Mouse (Mus musculus): ENCODE results near the gene Ucp3. TPM values are rescaled to one million over a fixed set of nuclear protein-coding genes. Genes with fewer than 3 reads are reported as not detected.

Ucp3 gene
- total RNA-seq, 2 experiments from 2014 or later: 2.0 to 3.6 TPM

- DNase-seq (ENCODE audit: low spot score in 2 of 2): no peak
Measured at GRCm38 (mm10) chr7:100499465-100499864, 26.7 kb downstream of the Ucp3 start.

GRCm38 (mm10) chr7:100500276-100500977, 27.6 kb downstream of the Ucp3 start:
- no peak for DNase-seq (ENCODE audit: low spot score in 2 of 2)

GRCm38 (mm10) chr7:100501027-100501843, 28.4 kb downstream of the Ucp3 start:
- no peak for DNase-seq (ENCODE audit: low spot score in 2 of 2)

GRCm38 (mm10) chr7:100501844-100502373, 29.1 kb downstream of the Ucp3 start:
- no peak for DNase-seq (ENCODE audit: low spot score in 2 of 2)

GRCm38 (mm10) chr7:100502374-100502922, 29.7 kb downstream of the Ucp3 start:
- no peak for DNase-seq (ENCODE audit: low spot score in 2 of 2)

GRCm38 (mm10) chr7:100503076-100503475, 30.3 kb downstream of the Ucp3 start:
- no peak for DNase-seq (ENCODE audit: low spot score in 2 of 2)

- DNase-seq (ENCODE audit: low spot score in 2 of 2): no peak
Measured at GRCm38 (mm10) chr7:100504740-100505487, 32.1 kb downstream of the Ucp3 start.

- no peak for DNase-seq (ENCODE audit: low spot score in 2 of 2)
Measured at GRCm38 (mm10) chr7:100506494-100506893, 33.7 kb downstream of the Ucp3 start.

- DNase-seq (ENCODE audit: low spot score in 2 of 2): no peak
Measured at GRCm38 (mm10) chr7:100508670-100509069, 35.9 kb downstream of the Ucp3 start.

- DNase-seq (ENCODE audit: low spot score in 2 of 2): no peak
Measured at GRCm38 (mm10) chr7:100511602-100512001, 38.8 kb downstream of the Ucp3 start.

GRCm38 (mm10) chr7:100514573-100514972, 41.8 kb downstream of the Ucp3 start, which contains the start of gene Dnajb13:
Gene Dnajb13, minus strand, starts transcription at chr7:100514960.
- DNase-seq (ENCODE audit: low spot score in 2 of 2): peak in 1 of 2 experiments; percentile 25

- no peak for DNase-seq (ENCODE audit: low spot score in 2 of 2)
Measured at GRCm38 (mm10) chr7:100520204-100520603, 47.4 kb downstream of the Ucp3 start.

GRCm38 (mm10) chr7:100520663-100521285, 48.0 kb downstream of the Ucp3 start:
- peak; percentile 83 to 92 for DNase-seq (ENCODE audit: low spot score in 2 of 2)

- no peak for DNase-seq (ENCODE audit: low spot score in 2 of 2)
Measured at GRCm38 (mm10) chr7:100522222-100522621, 49.4 kb downstream of the Ucp3 start.

- no peak for DNase-seq (ENCODE audit: low spot score in 2 of 2)
Measured at GRCm38 (mm10) chr7:100524669-100525068, 51.9 kb downstream of the Ucp3 start.

GRCm38 (mm10) chr7:100530766-100531165, 58.0 kb downstream of the Ucp3 start:
- no peak for DNase-seq (ENCODE audit: low spot score in 2 of 2)

- no peak for DNase-seq (ENCODE audit: low spot score in 2 of 2)
Measured at GRCm38 (mm10) chr7:100533503-100533902, 60.7 kb downstream of the Ucp3 start.

GRCm38 (mm10) chr7:100534216-100534615, 61.4 kb downstream of the Ucp3 start:
- DNase-seq (ENCODE audit: low spot score in 2 of 2): no peak

GRCm38 (mm10) chr7:100535831-100536230, 63.0 kb downstream of the Ucp3 start:
- DNase-seq (ENCODE audit: low spot score in 2 of 2): no peak

Measured in left cerebral cortex, adult 18-20 months (tissue).